Mouse (Mus musculus) large intestine, adult 2 months (tissue): Measurements from ENCODE around the gene Cyp19a1. TPM values are rescaled to one million over a fixed set of nuclear protein-coding genes. Genes with fewer than 3 reads are reported as not detected.

Experiments used
- DNase-seq: peaks from one replicate; pipeline ENCODE4 v3.0.0-alpha.2; 2012; ENCODE audit warnings: low read depth, low spot score
- WGBS: fragments of 180-500 bp; shearing (Covaris S2); methylation state at CpG from one replicate; pipeline ENCODE4 v1.1.7; 2018; 5-methylcytosine and 5-hydroxymethylcytosine counted together
- polyA plus RNA-seq: library from polyadenylated mRNA; depleted of rRNA; stranded (reverse); fragments of >200 nt; gene quantifications from 2 replicates; pipeline ENCODE4 v1.2.3, GENCODE M21; 2012; rRNA removed

Cyp19a1 gene
- polyA plus RNA-seq, 1 experiment: not detected

GRCm38 (mm10) chr9:54181330-54181729 lies 86.6 kb downstream of the Cyp19a1 start:
- DNase-seq: no peak
- WGBS: 17% methylated on average over 2 of the region's 2 CpGs

GRCm38 (mm10) chr9:54180216-54180615 lies 87.7 kb downstream of the Cyp19a1 start:
- DNase-seq: no peak
- 74% methylated on average over 17 of the region's 17 CpGs for WGBS

- WGBS: 49% methylated on average over 5 of the region's 5 CpGs
- no peak for DNase-seq
These were observed 98.4 kb downstream of the Cyp19a1 start for GRCm38 (mm10) chr9:54169489-54169888.

GRCm38 (mm10) chr9:54168425-54168824 lies 99.5 kb downstream of the Cyp19a1 start:
- WGBS: 74% methylated on average over 10 of the region's 10 CpGs
- no peak for DNase-seq

- 71% methylated on average over 5 of the region's 5 CpGs for WGBS
- no peak for DNase-seq
These were observed 104.8 kb downstream of the Cyp19a1 start for GRCm38 (mm10) chr9:54163117-54163516.

GRCm38 (mm10) chr9:54153679-54154078 lies 114.2 kb downstream of the Cyp19a1 start:
- no peak for DNase-seq
- 77% methylated on average over 5 of the region's 5 CpGs for WGBS

GRCm38 (mm10) chr9:54139191-54139590 lies 128.7 kb downstream of the Cyp19a1 start:
- 56% methylated on average over 1 of the region's 1 CpGs for WGBS
- DNase-seq: no peak

Other genes with a start within 250 kb of the Cyp19a1 start
- gene Tnfaip8l3, start 199.7 kb downstream of the Cyp19a1 start, polyA plus RNA-seq: 3.0 and 5.1 TPM in 2 replicates
- 0.01 TPM in 2 replicates for gene Gldn, start 18.4 kb upstream of the Cyp19a1 start, polyA plus RNA-seq
- gene Dmxl2, start 233.5 kb upstream of the Cyp19a1 start, polyA plus RNA-seq: 1.1 and 1.8 TPM in 2 replicates